Mouse (Mus musculus): ENCODE results near the gene Spz1.
"Not testable (repeated sequence)": the region's sequence is repeated elsewhere in the genome, so short reads cannot be mapped to it uniquely, and the experiment has no call there.

Spz1 gene

DNA sequence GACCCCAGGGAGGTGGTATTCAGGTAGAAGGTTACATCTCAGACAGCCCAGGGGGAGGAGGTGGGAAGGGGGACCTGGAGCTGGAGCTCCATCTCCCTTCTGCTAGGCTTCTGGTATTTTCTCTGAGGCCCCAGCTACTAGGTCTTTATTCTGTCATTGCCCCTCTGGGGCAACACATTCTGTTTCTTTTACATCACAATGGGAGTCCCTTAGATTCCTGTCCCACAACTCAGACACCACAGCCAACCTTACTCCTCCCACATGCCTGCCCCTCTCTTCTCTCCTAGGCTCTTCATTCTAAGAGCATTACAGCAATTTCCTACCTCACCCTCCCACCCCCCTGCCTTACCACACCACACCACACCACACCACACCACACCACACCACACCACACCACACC is at the start of gene Spz1:
Spz1 (minus strand) TSS at position 101 of the 400 bp plus-strand sequence.
- no peak for DNase-seq (ENCODE audit: low spot score)

DNA sequence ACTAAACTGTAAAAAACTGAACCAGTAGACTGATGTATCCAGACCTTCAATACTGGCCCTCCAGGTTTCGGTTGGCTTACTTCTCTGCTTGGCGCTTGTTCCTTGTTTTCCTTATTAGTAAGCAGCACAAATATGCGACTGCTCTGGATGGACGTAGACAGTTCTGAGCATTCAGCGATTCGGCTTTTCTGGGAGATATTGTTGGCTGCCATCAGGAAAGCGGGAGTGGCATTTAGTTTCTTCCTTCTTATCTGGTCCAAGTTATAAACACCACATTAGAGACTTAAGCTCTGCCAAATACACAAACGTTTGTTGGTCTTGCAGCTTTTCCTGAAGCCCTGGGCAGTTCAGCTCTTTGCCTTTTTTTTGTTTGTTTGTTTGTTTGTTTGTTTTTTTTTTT is 40.5 kb upstream of the Spz1 start:
- DNase-seq (ENCODE audit: low spot score), result no peak

DNA sequence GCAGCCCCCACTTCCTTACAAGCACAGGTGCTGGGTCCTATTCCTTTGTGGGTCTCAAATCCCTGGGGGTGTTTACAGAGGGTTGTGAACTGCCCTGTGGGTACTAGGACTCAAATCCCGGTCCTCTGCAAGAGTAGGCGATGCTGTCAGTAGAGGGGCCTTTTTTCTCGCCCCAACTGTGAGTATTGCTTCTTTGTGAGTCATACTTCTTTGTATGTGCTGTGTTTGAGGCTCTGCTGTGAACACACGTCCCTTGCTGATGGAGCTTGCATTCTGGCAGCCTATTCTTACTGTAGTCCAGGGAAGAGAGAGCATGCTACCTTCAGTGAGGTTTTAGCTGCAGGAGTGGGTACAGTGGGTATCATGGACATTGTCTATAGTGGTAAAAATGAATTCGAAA is 39.2 kb upstream of the Spz1 start:
- DNase-seq (ENCODE audit: low spot score), result no peak

DNA sequence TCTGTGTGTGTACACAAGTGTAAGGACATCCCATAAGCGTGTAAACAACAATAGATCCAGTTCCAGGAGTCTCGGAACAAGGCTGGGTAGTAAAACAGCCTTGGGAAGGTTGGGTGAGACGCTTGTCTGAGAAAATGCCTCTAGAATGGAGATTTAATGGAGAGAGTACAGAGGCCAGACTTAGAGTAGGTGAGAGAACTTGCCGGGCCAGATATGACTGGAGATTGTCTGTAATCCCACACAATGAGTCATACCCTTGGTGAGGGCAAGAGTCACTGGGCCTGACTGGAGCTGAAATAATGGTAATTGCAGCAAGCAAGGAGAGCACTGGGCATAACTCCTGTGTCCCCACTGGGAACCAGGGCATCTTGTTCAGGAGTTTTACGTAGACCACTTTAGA is 37.1 kb upstream of the Spz1 start:
- no peak for DNase-seq (ENCODE audit: low spot score)

DNA sequence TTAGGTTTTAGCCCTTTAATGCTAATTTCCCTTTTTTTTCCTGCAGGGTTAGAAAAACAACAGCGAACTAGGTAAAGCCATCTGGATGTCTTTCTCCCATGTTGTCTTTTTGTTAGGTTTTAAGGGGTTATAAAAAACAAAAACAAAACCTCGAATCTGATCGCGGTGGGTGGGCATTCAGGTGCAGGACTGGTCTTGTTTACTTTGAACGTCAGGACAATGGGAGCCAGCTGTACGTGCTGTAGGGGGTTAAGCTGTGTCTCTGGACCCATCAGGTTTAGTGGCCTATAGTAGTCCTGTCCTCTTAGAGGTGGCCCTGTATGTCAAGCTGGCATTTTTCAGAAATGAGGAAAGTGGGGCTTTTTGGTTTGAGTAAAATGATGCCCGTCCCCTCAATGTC is 35.9 kb upstream of the Spz1 start:
- no peak for DNase-seq (ENCODE audit: low spot score)

DNA sequence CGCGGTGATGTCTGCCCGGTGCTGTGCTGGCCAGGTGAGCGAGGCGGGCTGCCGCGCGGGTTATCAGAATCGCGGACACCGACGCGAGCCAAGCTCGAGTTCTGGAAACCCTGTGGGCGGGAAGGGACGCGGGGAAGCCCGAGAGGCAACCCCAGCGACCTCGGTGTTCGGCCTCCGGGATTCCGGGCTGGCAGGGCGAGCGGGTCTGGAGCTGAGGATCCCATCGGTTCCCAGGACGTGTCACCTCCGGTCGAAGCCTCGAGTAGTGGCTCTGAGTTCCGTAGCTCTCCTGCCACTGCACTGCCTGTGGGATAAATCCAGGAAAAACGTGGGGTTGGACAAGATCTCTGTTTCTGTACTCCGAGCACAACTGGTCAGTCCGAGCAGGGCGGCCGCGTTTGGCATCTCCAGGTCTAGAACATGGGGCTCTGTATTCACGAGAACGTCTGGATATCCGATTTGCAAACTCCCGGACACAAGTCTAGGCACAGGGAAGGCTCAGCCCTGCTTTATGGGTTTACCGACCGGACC is 35.3 kb upstream of the Spz1 start:
- DNase-seq (ENCODE audit: low spot score), result peak; percentile 55

DNA sequence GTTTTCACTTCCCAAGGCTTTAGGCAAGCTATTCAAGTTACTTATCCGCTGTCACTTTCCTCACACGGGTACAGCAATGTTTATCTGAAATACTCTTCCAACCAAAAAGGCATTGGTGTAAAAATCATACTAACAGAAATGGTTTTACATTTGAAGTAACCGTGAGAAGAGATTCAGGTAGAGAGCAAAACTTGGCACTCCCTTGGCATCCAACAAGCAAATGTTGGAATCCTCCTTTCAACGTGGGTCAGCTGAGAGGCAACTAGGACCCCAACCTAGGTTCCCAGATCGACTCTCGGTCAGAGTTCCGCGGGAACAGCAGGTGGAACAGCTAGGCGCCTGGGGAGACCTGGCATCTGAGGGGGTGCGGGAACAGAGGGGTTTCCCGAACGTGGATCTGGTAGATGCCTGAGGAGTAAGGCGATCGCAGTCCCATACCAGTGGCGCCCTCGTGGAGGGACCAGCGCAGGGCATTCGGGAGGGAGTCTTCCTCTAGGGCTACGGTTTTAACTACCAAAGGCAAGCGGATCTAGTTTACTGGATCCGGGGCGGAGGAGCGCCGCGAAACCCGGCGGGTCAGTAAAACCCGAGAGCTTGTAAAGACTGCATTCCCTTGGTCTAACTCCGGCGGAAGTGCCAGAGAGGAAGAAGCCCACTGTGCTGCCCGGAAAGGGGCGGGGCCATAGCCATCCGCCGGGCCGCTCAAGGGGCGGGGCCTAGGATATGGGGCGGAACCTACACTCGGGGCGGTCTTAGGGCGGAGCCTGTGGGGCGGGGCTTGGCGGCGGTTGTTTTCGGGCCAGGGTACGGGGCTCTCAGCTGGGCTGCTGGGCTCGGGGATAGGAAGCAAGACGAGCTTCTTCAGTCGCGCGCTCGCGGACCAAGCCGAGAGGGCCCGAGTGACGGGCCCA is 34.6 kb upstream of the Spz1 start, which contains the start of gene Serinc5:
Serinc5 (plus strand) TSS at position 781 of the 911 bp plus-strand sequence.
- peak; percentile 98 for DNase-seq (ENCODE audit: low spot score)

DNA sequence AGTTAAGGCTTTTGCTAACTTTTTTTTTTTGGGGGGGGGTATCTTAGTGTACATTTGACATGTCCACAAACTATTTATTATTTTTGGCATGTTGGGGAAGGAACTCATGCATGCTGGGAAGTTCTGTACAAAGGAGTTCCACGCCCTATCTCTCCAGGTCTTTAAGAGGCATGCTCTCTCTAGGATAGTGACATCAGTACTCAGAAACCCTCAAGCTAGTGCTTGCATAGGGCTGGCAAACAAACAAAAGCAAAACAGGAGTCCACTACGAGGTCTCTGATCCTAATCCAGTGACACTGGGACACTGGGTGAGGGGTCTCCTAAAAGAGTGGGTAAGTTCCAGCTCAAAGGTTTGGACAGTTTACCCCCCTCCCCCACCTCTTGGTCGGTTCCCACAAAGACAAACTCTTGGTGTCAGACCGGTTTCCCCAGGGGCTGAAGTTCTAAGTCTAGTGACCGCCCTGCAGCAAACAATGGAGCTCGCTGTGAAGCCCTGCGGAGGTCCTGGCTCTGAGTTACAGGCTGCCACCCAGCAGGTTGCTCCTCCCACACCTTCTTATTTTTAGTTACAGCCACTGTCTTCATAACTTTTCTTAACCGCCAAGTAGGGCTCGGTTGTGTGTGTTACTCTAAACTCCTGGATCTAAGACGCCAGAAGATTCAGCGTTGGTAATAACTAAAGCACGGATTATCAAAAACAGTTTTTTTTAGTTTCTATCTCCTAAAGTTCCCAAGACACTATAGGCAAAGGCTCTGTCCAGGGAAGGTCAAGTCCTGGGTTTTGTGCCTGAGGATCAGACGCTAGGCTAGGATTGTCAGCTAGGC is 33.7 kb upstream of the Spz1 start:
- no peak for DNase-seq (ENCODE audit: low spot score)

DNA sequence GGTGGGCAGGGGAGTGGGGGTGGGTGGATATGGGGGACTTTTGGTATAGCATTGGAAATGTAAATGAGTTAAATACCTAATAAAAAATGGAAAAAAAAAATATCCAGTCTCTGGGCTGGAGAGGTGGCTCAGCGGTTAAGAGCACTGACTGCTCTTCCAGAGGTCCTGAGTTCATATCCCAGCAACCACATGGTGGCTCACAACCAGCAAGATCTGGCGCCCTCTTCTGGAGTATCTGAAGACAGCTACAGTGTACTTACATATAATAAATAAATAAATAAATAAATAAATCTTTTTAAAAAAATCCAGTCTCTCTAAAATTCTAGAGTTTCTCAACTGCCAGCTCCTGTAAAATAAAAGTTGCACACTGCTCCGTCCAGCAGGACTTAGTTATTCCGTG is 29.3 kb upstream of the Spz1 start:
- not testable (repeated sequence) for DNase-seq (ENCODE audit: low spot score)

DNA sequence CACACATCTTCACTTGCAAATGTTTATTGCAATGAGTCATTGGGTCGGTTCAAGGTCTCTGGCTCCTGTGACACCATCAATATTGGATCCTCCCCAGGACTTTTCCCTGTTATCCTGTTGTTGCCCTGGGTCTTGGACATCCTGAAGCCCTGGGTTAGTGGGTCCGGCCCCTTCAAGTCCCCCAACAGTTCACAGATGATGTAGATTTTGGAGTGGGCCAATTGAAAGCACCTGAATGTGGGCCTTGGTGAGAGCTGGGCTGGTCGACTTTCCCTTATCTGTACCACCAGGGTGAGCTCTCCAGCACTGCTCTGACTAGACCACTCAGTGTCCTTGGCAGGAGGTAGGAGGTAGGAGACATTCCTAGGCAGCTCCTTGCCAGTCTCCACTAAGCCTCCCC is 19.5 kb upstream of the Spz1 start:
- DNase-seq (ENCODE audit: low spot score), result no peak

DNA sequence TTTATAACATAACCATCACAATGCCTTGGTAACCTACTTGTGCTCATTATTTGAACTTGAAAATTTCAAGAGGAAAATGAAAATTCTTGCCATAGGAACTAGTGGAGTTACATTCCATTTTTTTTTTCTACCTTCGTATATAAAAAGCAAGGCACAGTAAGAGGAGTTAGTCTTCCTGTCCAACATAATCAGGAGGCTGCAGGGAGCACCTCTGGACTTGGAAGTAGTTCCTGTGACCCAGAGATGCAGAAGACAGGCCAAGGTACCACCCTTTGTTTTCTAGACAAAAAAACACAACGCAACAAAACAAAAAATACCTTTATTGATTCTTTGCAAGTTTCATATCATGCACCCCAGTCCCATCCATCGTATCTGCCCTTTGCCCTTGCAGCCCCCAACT is 18.9 kb upstream of the Spz1 start:
- DNase-seq (ENCODE audit: low spot score), result no peak

DNA sequence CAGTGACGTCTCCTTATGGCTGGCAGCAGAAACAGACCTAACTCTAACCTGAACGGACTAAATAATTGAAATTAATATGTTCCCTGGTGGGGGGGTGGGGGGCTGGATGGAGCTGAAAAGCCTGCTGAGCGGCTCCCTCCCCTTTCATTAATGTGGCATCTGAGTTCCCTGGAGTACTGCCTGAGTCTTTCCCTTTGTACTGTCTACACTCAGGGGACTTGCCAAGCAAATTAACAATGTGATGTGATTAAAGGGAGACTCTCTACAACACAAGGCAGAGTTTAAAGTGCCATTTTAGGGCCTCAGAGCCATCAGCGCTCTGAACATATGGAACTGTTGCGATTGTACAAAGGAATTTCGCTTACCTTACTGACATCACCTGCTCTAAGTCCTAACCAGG is 18.5 kb upstream of the Spz1 start:
- DNase-seq (ENCODE audit: low spot score), result no peak

DNA sequence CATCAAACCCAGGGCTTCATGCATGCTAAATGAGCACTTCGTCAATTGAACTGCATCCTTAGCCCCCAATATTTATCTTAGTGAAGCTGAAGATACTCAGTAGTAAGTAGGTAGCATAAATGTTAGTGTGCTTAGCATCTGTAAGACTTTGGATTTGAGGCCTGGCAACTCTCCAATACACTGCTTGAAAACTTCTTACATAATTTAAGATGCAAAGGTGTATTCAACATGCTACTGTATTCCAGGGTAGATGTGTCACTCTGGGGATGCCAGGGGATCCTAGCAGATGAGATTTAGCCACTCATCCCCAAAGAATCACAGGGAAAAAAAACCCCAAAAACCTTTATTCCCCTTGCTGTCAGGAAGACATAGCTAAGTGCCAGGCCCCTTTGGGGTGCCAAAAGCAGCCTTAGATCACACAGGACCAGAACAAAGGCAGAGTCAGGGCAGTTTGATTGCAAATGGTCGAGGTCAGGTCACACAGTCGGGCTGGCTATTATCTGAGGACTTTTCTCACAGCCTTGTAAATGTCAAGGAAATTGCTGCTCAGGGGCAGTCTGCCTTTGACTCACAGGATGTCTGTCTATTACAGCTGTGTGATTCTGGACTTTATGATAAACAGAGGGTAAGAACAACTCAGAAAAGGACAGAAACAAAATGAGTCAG is 17.9 kb upstream of the Spz1 start:
- no peak for DNase-seq (ENCODE audit: low spot score)

DNA sequence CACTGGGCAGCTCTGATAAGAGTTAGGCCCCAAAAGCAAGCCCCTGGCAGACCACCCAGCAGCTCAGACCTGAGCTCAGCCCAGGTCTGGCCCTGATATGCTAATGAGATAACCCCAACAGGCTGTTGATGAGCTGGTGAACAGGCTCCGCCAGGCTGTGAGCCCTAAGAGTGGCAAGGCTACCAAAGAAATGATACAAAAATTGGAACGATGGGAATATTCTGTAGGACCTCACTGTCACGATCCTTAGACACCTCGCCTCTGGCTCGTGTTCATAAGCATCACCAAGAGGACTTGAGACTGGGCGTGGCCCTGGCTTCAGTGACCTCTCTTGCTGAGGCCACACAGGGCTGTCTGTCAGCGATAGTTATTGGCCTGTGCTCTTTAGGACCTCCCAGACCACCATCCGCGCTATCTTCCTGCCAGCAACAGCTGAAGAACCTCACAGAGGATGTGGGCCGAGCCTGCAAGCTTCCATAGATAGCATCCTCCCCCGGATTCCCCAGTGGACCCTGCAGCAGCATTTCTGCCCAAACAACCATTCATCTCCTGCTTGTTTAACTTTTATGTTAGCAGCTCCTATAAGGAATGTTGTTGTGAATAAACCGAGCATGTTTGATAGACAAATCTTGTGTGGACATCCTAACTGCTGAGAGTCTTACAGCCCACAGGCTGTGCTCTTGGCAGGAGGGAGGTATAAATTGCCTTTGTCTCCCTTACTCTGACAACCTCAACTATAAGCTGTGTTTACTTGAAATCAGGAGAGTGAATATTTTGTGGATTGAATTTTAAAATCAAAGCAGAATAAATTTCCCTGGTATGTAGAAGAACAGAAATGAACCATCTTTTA is 17.0 kb upstream of the Spz1 start:
- peak; percentile 27 for DNase-seq (ENCODE audit: low spot score)

DNA sequence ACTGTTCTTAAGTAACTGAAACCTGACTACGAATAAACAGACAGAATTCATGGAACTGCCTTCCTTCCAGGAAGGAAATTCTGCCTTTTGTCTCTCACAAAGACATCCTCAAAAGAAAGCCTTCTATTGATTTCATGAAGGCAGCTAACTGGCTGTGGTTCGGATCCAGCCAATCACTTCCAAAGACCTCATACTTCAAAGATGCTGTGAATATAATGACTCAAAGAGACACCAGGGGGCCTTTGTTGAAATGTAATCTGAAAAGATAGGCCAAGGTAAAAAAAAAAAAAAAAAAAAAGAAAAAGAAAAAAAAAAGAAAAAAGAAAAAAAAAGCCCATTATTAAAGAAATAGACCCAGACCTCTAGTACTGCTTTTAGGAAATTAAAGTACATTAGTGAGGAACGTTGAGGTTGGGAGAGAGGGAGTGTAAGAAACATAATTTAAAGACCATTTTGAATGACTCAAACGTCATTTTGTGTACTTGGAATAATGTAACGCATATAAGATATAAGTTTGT is 16.4 kb upstream of the Spz1 start:
- DNase-seq (ENCODE audit: low spot score), result no peak

DNA sequence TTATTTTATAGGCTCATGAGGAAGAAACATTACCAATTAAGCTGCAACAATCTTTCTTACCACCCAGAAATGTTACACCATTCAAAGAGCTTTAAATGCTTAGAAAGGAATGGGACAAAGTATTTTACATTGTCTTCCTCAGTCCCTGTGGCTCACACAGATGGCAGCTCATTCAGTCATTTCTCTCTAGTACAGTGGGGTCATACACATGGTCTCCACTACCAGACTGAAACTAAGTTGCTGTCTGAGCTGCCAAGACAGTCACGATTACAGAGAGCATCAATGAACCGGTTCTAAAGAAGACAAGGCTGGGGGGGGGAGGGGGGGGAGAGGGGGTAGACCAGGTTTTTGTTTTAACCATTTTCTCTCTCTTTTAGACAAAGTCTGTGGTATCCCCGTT is 15.3 kb upstream of the Spz1 start:
- DNase-seq (ENCODE audit: low spot score), result no peak

DNA sequence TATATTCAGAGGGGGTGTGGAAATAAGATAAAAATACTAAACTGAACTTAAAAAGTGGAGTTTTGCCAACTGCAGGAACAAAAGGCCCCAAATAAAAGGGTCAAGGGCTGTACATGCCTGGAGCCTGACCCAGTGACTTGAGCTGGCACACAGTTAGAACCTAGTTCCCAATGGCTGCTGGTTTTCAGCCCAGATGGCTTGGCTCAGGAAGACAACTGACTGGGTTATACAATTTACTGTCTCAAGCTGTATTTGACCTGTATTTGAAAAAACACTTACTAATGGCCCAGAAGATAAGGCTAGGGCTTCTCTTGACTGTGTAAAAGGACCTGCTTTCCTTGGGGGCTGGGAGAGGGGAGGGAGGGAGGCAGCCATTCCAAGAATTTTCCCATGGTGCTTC is 13.3 kb upstream of the Spz1 start:
- no peak for DNase-seq (ENCODE audit: low spot score)

DNA sequence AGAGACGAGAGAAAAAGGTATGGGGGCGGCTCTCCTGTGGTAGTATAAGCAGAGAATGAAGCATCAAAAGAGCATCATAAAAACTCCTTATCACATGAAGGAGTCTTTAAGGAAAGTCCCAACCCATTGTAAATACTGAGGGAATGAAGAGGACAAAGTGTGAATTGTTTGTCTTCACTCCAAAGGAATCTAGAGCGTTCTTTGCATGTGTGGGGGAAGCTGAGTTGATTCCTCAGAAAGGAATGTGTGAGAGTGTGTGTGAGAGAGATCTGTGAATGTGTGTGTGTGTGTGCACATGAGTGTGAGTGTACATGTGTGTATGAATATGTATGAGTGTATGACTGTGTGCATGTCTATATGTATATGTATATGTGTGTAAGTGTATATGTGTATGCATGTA is 12.7 kb upstream of the Spz1 start:
- no peak for DNase-seq (ENCODE audit: low spot score)

DNA sequence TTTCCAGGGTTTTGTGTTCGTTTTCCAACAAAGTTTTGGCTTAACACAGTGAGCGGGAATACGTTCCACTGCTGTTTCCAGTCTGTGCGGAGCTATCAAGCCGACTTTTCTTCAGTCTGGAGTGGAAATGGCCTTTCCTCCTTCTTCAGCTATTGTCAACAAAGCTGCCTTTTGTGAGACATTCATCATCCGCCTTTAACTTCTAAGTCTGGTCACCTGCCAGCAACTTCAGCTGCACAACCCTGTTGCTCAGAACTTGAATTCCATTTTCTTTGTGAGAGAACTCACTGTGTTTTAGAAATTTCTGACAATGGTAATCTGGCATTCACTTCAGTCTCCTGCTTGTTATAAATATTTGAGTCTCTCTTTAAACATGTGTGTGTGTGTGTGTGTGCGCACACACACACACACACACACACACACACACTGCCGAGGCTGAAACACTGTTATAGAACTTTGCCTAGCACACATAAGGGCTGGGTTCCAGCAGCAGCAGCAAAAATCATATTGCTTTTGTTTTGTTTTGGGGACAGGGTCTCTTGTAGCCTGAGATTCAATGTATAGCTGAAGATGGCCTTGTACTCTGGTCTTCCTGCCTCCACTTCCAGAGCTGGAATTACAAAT is 8.2 kb upstream of the Spz1 start:
- DNase-seq (ENCODE audit: low spot score), result no peak

DNA sequence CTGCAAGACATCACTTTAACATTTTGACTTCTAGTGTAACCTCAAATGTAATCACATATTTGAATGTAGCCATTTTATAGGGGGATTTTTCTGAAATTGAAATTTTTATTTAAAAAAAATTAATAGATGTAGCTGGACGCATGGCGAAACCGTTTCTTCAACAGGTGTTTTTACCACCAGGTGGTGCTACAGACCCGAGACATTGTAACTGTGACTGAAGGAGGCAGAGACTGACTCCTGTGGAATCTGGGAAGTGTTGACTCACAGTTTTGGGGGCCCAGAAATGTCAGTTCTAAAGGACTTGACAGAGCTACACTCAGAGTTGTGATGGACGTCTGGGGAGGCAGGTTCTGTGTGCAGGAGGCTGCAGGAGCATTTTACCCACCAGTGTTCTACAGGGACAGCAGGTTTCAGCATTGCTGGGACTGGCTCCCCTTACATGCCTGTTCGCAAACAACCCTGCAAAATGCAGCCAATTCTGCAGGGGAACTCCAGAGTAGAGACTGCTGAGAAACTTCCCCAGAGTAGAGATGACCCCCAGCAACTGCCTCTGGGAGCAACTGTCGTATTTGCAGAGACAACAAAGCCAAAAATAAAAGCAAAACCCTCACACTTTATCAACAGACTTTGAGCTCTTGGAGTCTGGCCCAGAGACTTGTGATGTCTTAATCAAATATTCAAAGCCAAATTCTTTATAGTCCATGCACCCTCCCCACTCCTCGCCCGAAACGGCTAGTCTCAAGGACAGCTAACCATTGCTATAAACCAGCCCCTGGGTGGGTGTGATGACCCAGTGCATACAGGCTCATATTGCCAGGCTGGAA is 4.5 kb upstream of the Spz1 start:
- DNase-seq (ENCODE audit: low spot score), result peak; percentile 81

All from retina, embryonic 14.5 days (tissue).